Comparison of ENCODE assay signal across 19 mouse cellular contexts in the genomic region with DNA sequence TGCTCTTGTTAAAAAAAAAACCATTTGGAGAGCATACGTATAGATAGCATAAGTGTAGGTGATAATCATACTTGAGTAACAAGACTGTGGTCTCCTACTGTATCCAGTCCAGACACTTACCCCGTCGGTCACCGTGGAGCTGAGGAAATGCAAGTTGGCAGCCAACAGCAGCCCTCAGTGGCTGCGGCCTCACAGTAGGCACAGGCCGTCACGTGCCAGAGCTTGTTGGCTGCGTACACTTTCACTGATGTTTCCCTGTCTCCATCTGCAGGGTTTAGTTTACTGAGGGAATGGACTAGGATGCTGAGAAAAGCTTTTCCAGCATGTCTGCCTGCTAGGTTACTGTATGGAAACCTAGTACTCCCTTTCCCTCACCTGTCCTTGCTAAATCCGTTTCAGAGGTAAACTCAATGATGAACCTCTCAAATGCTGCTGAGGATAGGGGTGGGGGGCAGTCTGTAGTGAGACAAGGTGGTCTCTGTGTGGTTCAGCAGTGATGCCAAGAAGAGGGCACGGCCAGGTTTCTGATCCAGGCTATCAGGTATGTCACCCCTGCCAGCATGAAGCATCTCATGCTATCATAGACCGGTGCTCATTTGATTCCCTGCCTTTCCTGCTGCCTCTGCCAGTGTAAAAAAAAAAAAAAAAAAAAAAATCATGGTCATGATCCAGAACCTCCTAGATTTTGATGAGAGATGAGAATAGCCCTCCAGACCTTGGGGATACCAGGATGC.
DNase-seq lines count a peak whose midpoint lies in the region; ATAC-seq and TF ChIP-seq lines count a peak whose summit lies in the region.
"Had no signal": no experiment of that assay in that cellular context is flagged by ENCODE, and none has a peak within 500 bp of the region (broad histone marks: within the 10 kb centered on the region; RNA-seq: fewer than 3 reads in every experiment).

No protein-coding gene starts in this region.

- no peaks in the 10 kb centered on the region for H3K36me3 ChIP-seq in forebrain, embryonic 14.5 days (ENCODE audit: control insufficient read depth, insufficient read depth, low read length)
- H3K36me3 ChIP-seq in forebrain, embryonic 13.5 days (ENCODE audit: poor library complexity, severe bottlenecking) = 0 out of 2 replicates have a peak, but pooled peaks cover 2% of the 10 kb centered on the region
- H3K36me3 ChIP-seq in hindbrain, embryonic 16.5 days (ENCODE audit: control insufficient read depth, insufficient read depth, low read length) = no peaks in the 10 kb centered on the region
- H3K36me3 ChIP-seq in hindbrain, embryonic 10.5 days = no peaks in the 10 kb centered on the region
- no peaks in the 10 kb centered on the region for H3K36me3 ChIP-seq in lung, postnatal 0 days (ENCODE audit: insufficient read depth, low read length)
- H3K36me3 ChIP-seq: embryonic facial prominence, embryonic 15.5 days; forebrain, embryonic 12.5 days; liver, embryonic 12.5 days; neural tube, embryonic 13.5 days had no signal

- no peak for TF ChIP-seq CTCF in lung, postnatal 0 days (IDR thresholded peaks at IDR 0.05)

- H3K9ac ChIP-seq in forebrain, embryonic 14.5 days (ENCODE audit: low read length) = no peak overlapping the region
- no peak overlapping the region for H3K9ac ChIP-seq in forebrain, embryonic 13.5 days
- no peak overlapping the region for H3K9ac ChIP-seq in hindbrain, embryonic 16.5 days (ENCODE audit: low read depth, low read length)
- no peak overlapping the region for H3K9ac ChIP-seq in lung, postnatal 0 days (replicated peaks; ENCODE audit: low read depth)
- H3K9ac ChIP-seq: embryonic facial prominence, embryonic 15.5 days; forebrain, embryonic 12.5 days; liver, embryonic 12.5 days; lung, embryonic 14.5 days; neural tube, embryonic 13.5 days had no signal

- DNase-seq in forebrain, embryonic 14.5 days (ENCODE audit: low spot score) = peak; percentile 17
- DNase-seq in hindbrain, embryonic 10.5 days (ENCODE audit: low spot score) = no peak
- DNase-seq in brain, adult 2 months (ENCODE audit: low read depth, low spot score) = peak; percentile 67
- DNase-seq in cerebellum, adult 9-10 months = peak; percentile 27
- DNase-seq in lung, postnatal 0 days (ENCODE audit: low spot score) = no peak
- no peak for DNase-seq in heart, postnatal 25 days (ENCODE audit: low spot score)
- DNase-seq: gastrocnemius, postnatal 10 days; heart, adult 18-20 months; kidney, adult 9 months; kidney, postnatal 4 days; lung, embryonic 14.5 days; right cerebral cortex, postnatal 14 days had no signal

- no peak for TF ChIP-seq EP300 in lung, postnatal 0 days (IDR thresholded peaks at IDR 0.05)

- intact Hi-C loops in heart, postnatal 25 days (cut with DNase I) = no loop called here

- H3K27ac ChIP-seq in forebrain, embryonic 14.5 days (ENCODE audit: low read depth, low read length) = no peak overlapping the region
- H3K27ac ChIP-seq in forebrain, embryonic 13.5 days = no peak overlapping the region
- H3K27ac ChIP-seq in hindbrain, embryonic 16.5 days (ENCODE audit: low read depth, low read length) = no peak overlapping the region
- no peak overlapping the region for H3K27ac ChIP-seq in hindbrain, embryonic 10.5 days
- H3K27ac ChIP-seq in lung, postnatal 0 days (ENCODE audit: low read length) = no peak overlapping the region
- H3K27ac ChIP-seq: embryonic facial prominence, embryonic 15.5 days; forebrain, embryonic 12.5 days; liver, embryonic 12.5 days; neural tube, embryonic 13.5 days had no signal

- H3K27me3 ChIP-seq in forebrain, embryonic 14.5 days (replicated peaks; ENCODE audit: control insufficient read depth, insufficient read depth, low read length) = no peaks in the 10 kb centered on the region
- H3K27me3 ChIP-seq in forebrain, embryonic 13.5 days = no peaks in the 10 kb centered on the region
- H3K27me3 ChIP-seq in hindbrain, embryonic 16.5 days (replicated peaks; ENCODE audit: control insufficient read depth, insufficient read depth, low read length) = no peaks in the 10 kb centered on the region
- no peaks in the 10 kb centered on the region for H3K27me3 ChIP-seq in hindbrain, embryonic 10.5 days (ENCODE audit: insufficient read depth, poor library complexity, severe bottlenecking)
- no peaks in the 10 kb centered on the region for H3K27me3 ChIP-seq in lung, postnatal 0 days (replicated peaks; ENCODE audit: insufficient read depth, low read length)
- H3K27me3 ChIP-seq: CH12.LX; embryonic facial prominence, embryonic 15.5 days; forebrain, embryonic 12.5 days; liver, embryonic 12.5 days; neural tube, embryonic 13.5 days had no signal

- ATAC-seq in forebrain, embryonic 14.5 days = no peak
- no peak for ATAC-seq in forebrain, embryonic 13.5 days
- ATAC-seq in hindbrain, embryonic 16.5 days = peak; percentile 89
- ATAC-seq in lung, postnatal 0 days = no peak
- ATAC-seq: liver, embryonic 12.5 days had no signal

- no peaks in the 10 kb centered on the region for H3K9me3 ChIP-seq in forebrain, embryonic 14.5 days (replicated peaks; ENCODE audit: control insufficient read depth, low read length)
- H3K9me3 ChIP-seq in forebrain, embryonic 13.5 days (replicated peaks) = no peaks in the 10 kb centered on the region
- H3K9me3 ChIP-seq in hindbrain, embryonic 16.5 days (ENCODE audit: control insufficient read depth, low read length) = no peaks in the 10 kb centered on the region
- no peaks in the 10 kb centered on the region for H3K9me3 ChIP-seq in hindbrain, embryonic 10.5 days
- no peaks in the 10 kb centered on the region for H3K9me3 ChIP-seq in lung, postnatal 0 days (ENCODE audit: low read length)
- H3K9me3 ChIP-seq: embryonic facial prominence, embryonic 15.5 days; forebrain, embryonic 12.5 days; liver, embryonic 12.5 days; neural tube, embryonic 13.5 days had no signal

- no peak overlapping the region for H3K4me3 ChIP-seq in forebrain, embryonic 14.5 days (ENCODE audit: low read depth, low read length)
- no peak overlapping the region for H3K4me3 ChIP-seq in forebrain, embryonic 13.5 days
- no peak overlapping the region for H3K4me3 ChIP-seq in hindbrain, embryonic 16.5 days (ENCODE audit: low read length)
- H3K4me3 ChIP-seq in hindbrain, embryonic 10.5 days = no peak overlapping the region
- no peak overlapping the region for H3K4me3 ChIP-seq in lung, postnatal 0 days (ENCODE audit: low read depth, low read length)
- H3K4me3 ChIP-seq: embryonic facial prominence, embryonic 15.5 days; forebrain, embryonic 12.5 days; liver, embryonic 12.5 days; neural tube, embryonic 13.5 days had no signal

- 85% methylated on average over 11 of the region's 11 CpGs for WGBS in forebrain, embryonic 14.5 days
- 93% methylated on average over 11 of the region's 11 CpGs for WGBS in forebrain, embryonic 13.5 days
- 74% methylated on average over 11 of the region's 11 CpGs for WGBS in hindbrain, embryonic 16.5 days
- WGBS in hindbrain, embryonic 10.5 days = 92% methylated on average over 11 of the region's 11 CpGs
- 81% methylated on average over 11 of the region's 11 CpGs for WGBS in lung, postnatal 0 days

- H3K4me2 ChIP-seq in forebrain, embryonic 14.5 days (ENCODE audit: low read length) = no peak overlapping the region
- no peak overlapping the region for H3K4me2 ChIP-seq in forebrain, embryonic 13.5 days
- no peak overlapping the region for H3K4me2 ChIP-seq in hindbrain, embryonic 16.5 days (ENCODE audit: low read length)
- H3K4me2 ChIP-seq in lung, postnatal 0 days (replicated peaks; ENCODE audit: low read depth, low read length) = no peak overlapping the region
- H3K4me2 ChIP-seq: embryonic facial prominence, embryonic 15.5 days; forebrain, embryonic 12.5 days; liver, embryonic 12.5 days; lung, embryonic 14.5 days; neural tube, embryonic 13.5 days had no signal

- 0 out of 2 replicates have a peak, but pooled peaks cover 2% of the 10 kb centered on the region for H3K4me1 ChIP-seq in forebrain, embryonic 14.5 days (ENCODE audit: control insufficient read depth, insufficient read depth, low read length)
- no peaks in the 10 kb centered on the region for H3K4me1 ChIP-seq in forebrain, embryonic 13.5 days
- H3K4me1 ChIP-seq in hindbrain, embryonic 16.5 days (ENCODE audit: control insufficient read depth, insufficient read depth, low read depth, low read length) = no peaks in the 10 kb centered on the region
- no peaks in the 10 kb centered on the region for H3K4me1 ChIP-seq in hindbrain, embryonic 10.5 days (replicated peaks)
- H3K4me1 ChIP-seq in lung, postnatal 0 days (ENCODE audit: insufficient read depth, low read depth, low read length) = no peaks in the 10 kb centered on the region
- H3K4me1 ChIP-seq: embryonic facial prominence, embryonic 15.5 days; forebrain, embryonic 12.5 days; liver, embryonic 12.5 days; neural tube, embryonic 13.5 days had no signal

Comparison
In these comparisons a context has a peak if more than half of its experiments do, and no peak if none do; other contexts are left out.
1. DNase-seq: peak in forebrain, embryonic 14.5 days (single experiment), brain, adult 2 months (single experiment) and cerebellum, adult 9-10 months (single experiment); none in hindbrain, embryonic 10.5 days (single experiment), lung, postnatal 0 days (single experiment) and heart, postnatal 25 days (single experiment).